8 mouse cellular contexts compared by ENCODE assay signal in genomic region chr5:68252671-68253070, GRCm38 (mm10).
DNase-seq lines count a peak whose midpoint lies in the region; ATAC-seq and TF ChIP-seq lines count a peak whose summit lies in the region.

No protein-coding gene starts in this region.

- peak; percentile 56 for DNase-seq in liver, adult 2 months (ENCODE audit: extremely low read depth, low read depth, low spot score)
- no peak for DNase-seq in liver, embryonic 11.5 days (ENCODE audit: low spot score)
- DNase-seq in forebrain, embryonic 14.5 days (ENCODE audit: low spot score), result peak; percentile 89
- DNase-seq in left cerebral cortex, postnatal 10 days (ENCODE audit: extremely low spot score in 1 of 2, low spot score in 2 of 2), result peak; percentile 48 to 71

- ATAC-seq in liver, embryonic 11.5 days (replicated peaks; ENCODE audit: low FRiP score), result no peak
- peak; percentile 76 for ATAC-seq in cerebellum, adult (ENCODE audit: insufficient number of reproducible peaks, low FRiP score, low TSS enrichment)
- peak; percentile 69; the same call in 1 of the 2 replicates for ATAC-seq in forebrain, embryonic 14.5 days
- ATAC-seq in intestine, postnatal 0 days, result 0 out of 2 replicates have a peak, but pooled peaks have one; percentile 33
- ATAC-seq in midbrain, embryonic 16.5 days, result peak; percentile 85
- ATAC-seq in megakaryocyte-erythroid progenitor cell, adult 5-6 weeks (replicated peaks; ENCODE audit: low FRiP score, low TSS enrichment, poor library complexity, severe bottlenecking), result no peak

- no peaks in the 10 kb centered on the region for H3K9me3 ChIP-seq in liver, embryonic 11.5 days (ENCODE audit: control insufficient read depth, low read length)
- no peaks in the 10 kb centered on the region for H3K9me3 ChIP-seq in forebrain, embryonic 14.5 days (replicated peaks; ENCODE audit: control insufficient read depth, low read length)
- H3K9me3 ChIP-seq in intestine, postnatal 0 days (ENCODE audit: control insufficient read depth), result no peaks in the 10 kb centered on the region
- H3K9me3 ChIP-seq in midbrain, embryonic 16.5 days (replicated peaks; ENCODE audit: control insufficient read depth, low read length, poor library complexity, severe bottlenecking), result no peaks in the 10 kb centered on the region

- no peak overlapping the region for H3K4me2 ChIP-seq in liver, embryonic 11.5 days
- H3K4me2 ChIP-seq in forebrain, embryonic 14.5 days (ENCODE audit: low read length), result no peak overlapping the region
- no peak overlapping the region for H3K4me2 ChIP-seq in intestine, postnatal 0 days (replicated peaks; ENCODE audit: low read depth)
- H3K4me2 ChIP-seq in midbrain, embryonic 16.5 days (ENCODE audit: low read length), result no peak overlapping the region

- no peak overlapping the region for H3K9ac ChIP-seq in liver, adult 2 months (ENCODE audit: low read depth, low read length)
- no peak overlapping the region for H3K9ac ChIP-seq in liver, embryonic 11.5 days (ENCODE audit: low read depth, low read length)
- H3K9ac ChIP-seq in forebrain, embryonic 14.5 days (ENCODE audit: low read length), result no peak overlapping the region
- no peak overlapping the region for H3K9ac ChIP-seq in intestine, postnatal 0 days (ENCODE audit: low read depth, low read length)
- H3K9ac ChIP-seq in midbrain, embryonic 16.5 days (ENCODE audit: low read depth, low read length), result no peak overlapping the region

- no peaks in the 10 kb centered on the region; the same call in 1 of the 2 replicates for H3K27me3 ChIP-seq in liver, adult 2 months (ENCODE audit: control insufficient read depth, insufficient read depth, low read length)
- no peaks in the 10 kb centered on the region for H3K27me3 ChIP-seq in liver, embryonic 11.5 days (replicated peaks; ENCODE audit: control insufficient read depth, insufficient read depth, low read length)
- H3K27me3 ChIP-seq in forebrain, embryonic 14.5 days (replicated peaks; ENCODE audit: control insufficient read depth, insufficient read depth, low read length), result no peaks in the 10 kb centered on the region
- no peaks in the 10 kb centered on the region for H3K27me3 ChIP-seq in intestine, postnatal 0 days (replicated peaks; ENCODE audit: control insufficient read depth, insufficient read depth, low read length)
- no peaks in the 10 kb centered on the region for H3K27me3 ChIP-seq in midbrain, embryonic 16.5 days (ENCODE audit: control insufficient read depth, insufficient read depth, low read depth, low read length)

- WGBS in liver, adult 2 months, result 14% methylated on average over 8 of the region's 8 CpGs
- 19% methylated on average over 8 of the region's 8 CpGs for WGBS in liver, embryonic 11.5 days
- WGBS in forebrain, embryonic 14.5 days, result 13% methylated on average over 8 of the region's 8 CpGs
- 13% methylated on average over 8 of the region's 8 CpGs for WGBS in intestine, postnatal 0 days
- WGBS in midbrain, embryonic 16.5 days, result 14% methylated on average over 8 of the region's 8 CpGs

- H3K4me3 ChIP-seq in liver, adult 2 months (ENCODE audit: insufficient read depth, low read depth, low read length), result no peak overlapping the region
- no peak overlapping the region for H3K4me3 ChIP-seq in liver, embryonic 11.5 days (ENCODE audit: low read depth, low read length)
- H3K4me3 ChIP-seq in forebrain, embryonic 14.5 days (ENCODE audit: low read depth, low read length), result no peak overlapping the region
- no peak overlapping the region for H3K4me3 ChIP-seq in intestine, postnatal 0 days (ENCODE audit: low read depth, low read length)
- H3K4me3 ChIP-seq in midbrain, embryonic 16.5 days (ENCODE audit: low read depth, low read length), result no peak overlapping the region

- no peaks in the 10 kb centered on the region for H3K36me3 ChIP-seq in liver, adult 2 months (ENCODE audit: control insufficient read depth, insufficient read depth, low read length)
- no peaks in the 10 kb centered on the region for H3K36me3 ChIP-seq in liver, embryonic 11.5 days (ENCODE audit: control insufficient read depth, insufficient read depth, low read length)
- no peaks in the 10 kb centered on the region for H3K36me3 ChIP-seq in forebrain, embryonic 14.5 days (ENCODE audit: control insufficient read depth, insufficient read depth, low read length)
- no peaks in the 10 kb centered on the region for H3K36me3 ChIP-seq in intestine, postnatal 0 days (ENCODE audit: control insufficient read depth, insufficient read depth)
- no peaks in the 10 kb centered on the region for H3K36me3 ChIP-seq in midbrain, embryonic 16.5 days (ENCODE audit: control insufficient read depth, insufficient read depth, low read length)

- TF ChIP-seq CTCF in liver, adult 2 months (IDR thresholded peaks at IDR 0.05; ENCODE audit: low read depth, low read length), result peak; percentile 18; the same call in 1 of the 2 replicates
- TF ChIP-seq CTCF in intestine, postnatal 0 days (IDR thresholded peaks at IDR 0.05; ENCODE audit: low read depth), result peak; percentile 84

- H3K4me1 ChIP-seq in liver, adult 2 months (ENCODE audit: control insufficient read depth, insufficient read depth, low read length), result no peaks in the 10 kb centered on the region
- H3K4me1 ChIP-seq in liver, embryonic 11.5 days (replicated peaks; ENCODE audit: control insufficient read depth, insufficient read depth, low read length), result no peaks in the 10 kb centered on the region
- no peaks in the 10 kb centered on the region for H3K4me1 ChIP-seq in forebrain, embryonic 14.5 days (ENCODE audit: control insufficient read depth, insufficient read depth, low read length)
- no peaks in the 10 kb centered on the region for H3K4me1 ChIP-seq in intestine, postnatal 0 days (replicated peaks; ENCODE audit: control insufficient read depth, insufficient read depth, low read length)
- H3K4me1 ChIP-seq in midbrain, embryonic 16.5 days (ENCODE audit: control insufficient read depth, insufficient read depth, low read length), result no peaks in the 10 kb centered on the region

- no peak overlapping the region for H3K27ac ChIP-seq in liver, adult 2 months (replicated peaks; ENCODE audit: insufficient read depth, low read depth, low read length)
- H3K27ac ChIP-seq in liver, embryonic 11.5 days (ENCODE audit: low read depth, low read length), result no peak overlapping the region
- H3K27ac ChIP-seq in forebrain, embryonic 14.5 days (ENCODE audit: low read depth, low read length), result no peak overlapping the region
- H3K27ac ChIP-seq in intestine, postnatal 0 days (ENCODE audit: low read depth, low read length), result no peak overlapping the region
- no peak overlapping the region for H3K27ac ChIP-seq in midbrain, embryonic 16.5 days (ENCODE audit: low read length)

- no peaks in the 10 kb centered on the region for H3K79me2 ChIP-seq in liver, adult 2 months (ENCODE audit: control insufficient read depth, insufficient read depth, low read length)

- TF ChIP-seq POLR2A in liver, adult 2 months (IDR thresholded peaks at IDR 0.05; ENCODE audit: extremely low read depth, insufficient read depth, low read length), result no peak

- intact Hi-C loops in left cerebral cortex, postnatal 10 days (cut with DNase I), result loop anchor here (10.0 kb wide), 2 partner anchors 498 to 1092 kb away; partner anchors contain the start of gene Kctd8

Comparison
In these comparisons a context has a peak if more than half of its experiments do, and no peak if none do; other contexts are left out.
1. ATAC-seq: peak in cerebellum, adult (single experiment), forebrain, embryonic 14.5 days (single experiment), intestine, postnatal 0 days (single experiment) and midbrain, embryonic 16.5 days (single experiment); none in liver, embryonic 11.5 days (single experiment) and megakaryocyte-erythroid progenitor cell, adult 5-6 weeks (single experiment).